Mouse (Mus musculus) C3H10T1/2 (cell line): ENCODE measurements around the gene Jmjd4. TPM values are rescaled to one million over a fixed set of nuclear protein-coding genes. Genes with fewer than 3 reads are reported as not detected.

Source experiments
- polyA plus RNA-seq, 2 experiments: library from polyadenylated mRNA; unstranded; fragments of >200 nt; fragmentation: generic; extraction: Trizol; gene quantifications; one replicate each; pipeline ENCODE4 v1.2.1; 2012; ENCODE audit warnings: missing spikeins in 2 of 2

Gene Jmjd4
- polyA plus RNA-seq = 1 to 10 TPM; 1.1 to 2.9 TPM

GRCm38 (mm10) chr11:59449741-59450229 lies at the start of gene Jmjd4:
Jmjd4 (plus strand) TSS chr11:59450045.

GRCm38 (mm10) chr11:59451086-59451485 lies 1.2 kb downstream of the Jmjd4 start, which contains the start of gene Snap47:
Snap47 (minus strand) TSS chr11:59451186.

GRCm38 (mm10) chr11:59472326-59472677 lies 22.5 kb downstream of the Jmjd4 start, which contains the start of gene Zfp867:
Zfp867 (minus strand) TSS chr11:59472474.

Other genes starting within 250 kb of the Jmjd4 start
- 10 to 100 TPM; 36.2 to 41.8 TPM for gene Mrpl55, start 247.6 kb upstream of the Jmjd4 start, polyA plus RNA-seq
- gene 2310033P09Rik, start 241.7 kb upstream of the Jmjd4 start, polyA plus RNA-seq = 10 to 100 TPM; 30.8 to 43.7 TPM
- 100 to 1,000 TPM; 232 to 474 TPM for gene Arf1, start 221.8 kb upstream of the Jmjd4 start, polyA plus RNA-seq
- not detected for gene Wnt3a, start 159.3 kb upstream of the Jmjd4 start, polyA plus RNA-seq
- gene Wnt9a, start 143.1 kb upstream of the Jmjd4 start, polyA plus RNA-seq = under 1 TPM; 0.29 to 0.68 TPM
- under 1 TPM in 1 of 2 experiments, not detected in 1; 0.04 TPM for gene Prss38, start 74.4 kb upstream of the Jmjd4 start, polyA plus RNA-seq
- 10 to 100 TPM; 49.2 to 76.4 TPM for gene Snap47, start 1.1 kb downstream of the Jmjd4 start, polyA plus RNA-seq
- 1 to 10 TPM in 1 of 2 experiments, under 1 TPM in 1; 0.06 to 2.0 TPM for gene Zfp867, start 22.4 kb downstream of the Jmjd4 start, polyA plus RNA-seq
- gene Zkscan17, start 76.7 kb downstream of the Jmjd4 start, polyA plus RNA-seq = 10 to 100 TPM; 13.4 to 32.4 TPM
- gene Nlrp3, start 91.5 kb downstream of the Jmjd4 start, polyA plus RNA-seq = under 1 TPM; under 0.01 to 0.07 TPM
- gene Olfr222, start 126.2 kb downstream of the Jmjd4 start, polyA plus RNA-seq = not detected
- not detected for gene Olfr223, start 143.2 kb downstream of the Jmjd4 start, polyA plus RNA-seq
- gene Mprip, start 211.3 kb downstream of the Jmjd4 start, polyA plus RNA-seq = 100 to 1,000 TPM; 178 to 183 TPM